16 mouse cellular contexts compared by ENCODE assay signal in the genomic region with DNA sequence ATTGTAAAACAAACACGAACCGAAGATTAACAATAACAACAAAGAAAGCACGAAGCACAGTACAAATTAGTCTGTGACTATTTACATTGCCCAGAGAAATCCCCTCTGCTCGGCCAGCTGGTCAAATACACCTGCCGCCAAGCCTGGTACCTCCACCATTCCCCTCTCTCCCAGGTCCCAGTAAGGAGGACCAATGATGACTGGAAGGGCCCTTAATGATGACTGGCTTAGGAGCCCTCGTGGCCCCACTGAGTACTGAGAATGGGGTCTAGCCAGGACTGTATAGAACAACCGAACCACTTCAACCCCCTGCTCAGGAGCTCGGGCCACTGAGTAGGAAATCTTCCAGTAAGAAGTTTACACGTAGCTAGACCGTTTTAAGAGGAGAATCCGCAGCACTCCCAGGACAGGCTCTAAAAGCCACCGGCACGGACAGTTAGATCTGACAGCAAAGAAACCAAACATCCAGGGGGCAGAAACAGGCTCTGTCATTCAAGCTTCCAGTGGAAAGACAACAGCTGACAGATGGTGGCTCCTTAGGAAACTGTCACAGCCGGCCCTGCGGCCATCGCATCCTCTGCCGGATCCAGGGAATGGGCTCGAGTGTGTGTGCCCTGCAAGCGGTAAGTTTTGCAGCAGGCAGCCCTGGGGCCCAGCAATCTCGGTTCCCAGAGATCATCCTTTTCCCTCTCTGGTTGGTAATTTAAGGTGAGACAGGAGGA.
DNase-seq lines count a peak whose midpoint lies in the region; ATAC-seq lines count a peak whose summit lies in the region.
"Had no signal": no experiment of that assay in that cellular context is flagged by ENCODE, and none has a peak within 500 bp of the region (broad histone marks: within the 10 kb centered on the region; RNA-seq: fewer than 3 reads in every experiment).

No protein-coding gene starts in this region.

- no peak overlapping the region for H3K4me2 ChIP-seq in midbrain, embryonic 15.5 days
- no peak overlapping the region for H3K4me2 ChIP-seq in forebrain, embryonic 16.5 days (ENCODE audit: low read length)
- H3K4me2 ChIP-seq in hindbrain, embryonic 16.5 days (ENCODE audit: low read length), result no peak overlapping the region
- H3K4me2 ChIP-seq in neural tube, embryonic 15.5 days, result no peak overlapping the region
- no peak overlapping the region for H3K4me2 ChIP-seq in kidney, embryonic 16.5 days (replicated peaks; ENCODE audit: low read depth, low read length)
- H3K4me2 ChIP-seq: liver, embryonic 13.5 days had no signal

- H3K9me3 ChIP-seq in midbrain, embryonic 10.5 days (replicated peaks), result no peaks in the 10 kb centered on the region
- H3K9me3 ChIP-seq in midbrain, embryonic 15.5 days, result no peaks in the 10 kb centered on the region
- H3K9me3 ChIP-seq in forebrain, embryonic 16.5 days (ENCODE audit: control insufficient read depth, low read length), result no peaks in the 10 kb centered on the region; the same call in 1 of the 2 replicates
- no peaks in the 10 kb centered on the region for H3K9me3 ChIP-seq in hindbrain, embryonic 16.5 days (ENCODE audit: control insufficient read depth, low read length)
- H3K9me3 ChIP-seq in neural tube, embryonic 15.5 days (replicated peaks), result no peaks in the 10 kb centered on the region
- no peaks in the 10 kb centered on the region for H3K9me3 ChIP-seq in kidney, embryonic 16.5 days (ENCODE audit: low read length)
- H3K9me3 ChIP-seq: limb, embryonic 10.5 days; liver, embryonic 13.5 days had no signal

- no peaks in the 10 kb centered on the region for H3K36me3 ChIP-seq in midbrain, embryonic 10.5 days
- H3K36me3 ChIP-seq in midbrain, embryonic 15.5 days (replicated peaks), result no peaks in the 10 kb centered on the region
- H3K36me3 ChIP-seq in forebrain, embryonic 16.5 days (ENCODE audit: control insufficient read depth, insufficient read depth), result no peaks in the 10 kb centered on the region
- H3K36me3 ChIP-seq in hindbrain, embryonic 16.5 days (ENCODE audit: control insufficient read depth, insufficient read depth, low read length), result no peaks in the 10 kb centered on the region
- no peaks in the 10 kb centered on the region for H3K36me3 ChIP-seq in neural tube, embryonic 15.5 days
- H3K36me3 ChIP-seq in kidney, embryonic 16.5 days (ENCODE audit: insufficient read depth, low read length), result no peaks in the 10 kb centered on the region
- H3K36me3 ChIP-seq: limb, embryonic 10.5 days had no signal

- no peak for DNase-seq in midbrain, embryonic 10.5 days (ENCODE audit: low spot score)
- no peak for DNase-seq in right cerebral cortex, postnatal 10 days (ENCODE audit: low spot score in 2 of 2)
- DNase-seq: heart, adult 11 months; kidney, postnatal 25 days; liver, embryonic 13.5 days; lung, postnatal 14 days; right cerebral cortex, postnatal 4 days; thymus, postnatal 4 days had no signal

- H3K4me1 ChIP-seq in midbrain, embryonic 10.5 days, result peaks cover 38% of the 10 kb centered on the region
- H3K4me1 ChIP-seq in midbrain, embryonic 15.5 days, result peaks cover 27% of the 10 kb centered on the region
- H3K4me1 ChIP-seq in forebrain, embryonic 16.5 days (replicated peaks; ENCODE audit: control insufficient read depth, insufficient read depth, low read length), result peaks cover 38% of the 10 kb centered on the region
- peaks cover 18% of the 10 kb centered on the region for H3K4me1 ChIP-seq in hindbrain, embryonic 16.5 days (ENCODE audit: control insufficient read depth, insufficient read depth, low read depth, low read length)
- peaks cover 45% of the 10 kb centered on the region for H3K4me1 ChIP-seq in neural tube, embryonic 15.5 days
- no peaks in the 10 kb centered on the region; the same call in 1 of the 2 replicates for H3K4me1 ChIP-seq in kidney, embryonic 16.5 days (ENCODE audit: insufficient read depth, low read length)

- H3K9ac ChIP-seq in midbrain, embryonic 15.5 days, result no peak overlapping the region
- peak overlapping the region; percentile 26 for H3K9ac ChIP-seq in forebrain, embryonic 16.5 days (replicated peaks; ENCODE audit: low read depth, low read length)
- H3K9ac ChIP-seq in hindbrain, embryonic 16.5 days (ENCODE audit: low read depth, low read length), result no peak overlapping the region
- H3K9ac ChIP-seq in neural tube, embryonic 15.5 days (replicated peaks), result no peak overlapping the region
- no peak overlapping the region for H3K9ac ChIP-seq in kidney, embryonic 16.5 days (replicated peaks; ENCODE audit: low read length)
- H3K9ac ChIP-seq: liver, embryonic 13.5 days had no signal

- H3K27ac ChIP-seq in midbrain, embryonic 10.5 days (replicated peaks), result peak overlapping the region; percentile 57
- H3K27ac ChIP-seq in midbrain, embryonic 15.5 days, result no peak overlapping the region
- peak overlapping the region; percentile 90 for H3K27ac ChIP-seq in forebrain, embryonic 16.5 days (ENCODE audit: low read length)
- peak overlapping the region; percentile 60 for H3K27ac ChIP-seq in hindbrain, embryonic 16.5 days (ENCODE audit: low read depth, low read length)
- H3K27ac ChIP-seq in neural tube, embryonic 15.5 days (replicated peaks), result peak overlapping the region; percentile 58
- H3K27ac ChIP-seq in kidney, embryonic 16.5 days (ENCODE audit: low read length), result no peak overlapping the region
- H3K27ac ChIP-seq: limb, embryonic 10.5 days; liver, embryonic 13.5 days had no signal

- no peak overlapping the region for H3K4me3 ChIP-seq in midbrain, embryonic 10.5 days
- no peak overlapping the region for H3K4me3 ChIP-seq in midbrain, embryonic 15.5 days
- H3K4me3 ChIP-seq in forebrain, embryonic 16.5 days (replicated peaks; ENCODE audit: low read length), result no peak overlapping the region
- no peak overlapping the region for H3K4me3 ChIP-seq in hindbrain, embryonic 16.5 days (ENCODE audit: low read length)
- H3K4me3 ChIP-seq in neural tube, embryonic 15.5 days (replicated peaks), result no peak overlapping the region
- H3K4me3 ChIP-seq in kidney, embryonic 16.5 days (ENCODE audit: low read length), result no peak overlapping the region
- H3K4me3 ChIP-seq: limb, embryonic 10.5 days; liver, embryonic 13.5 days had no signal

- ATAC-seq in midbrain, embryonic 15.5 days (replicated peaks), result no peak
- no peak for ATAC-seq in forebrain, embryonic 16.5 days
- no peak; the same call in 1 of the 2 replicates for ATAC-seq in hindbrain, embryonic 16.5 days
- 0 out of 2 replicates have a peak, but pooled peaks have one; percentile 45 for ATAC-seq in neural tube, embryonic 15.5 days (ENCODE audit: low FRiP score)
- no peak for ATAC-seq in erythroblast, adult 5-6 weeks (replicated peaks; ENCODE audit: low FRiP score, poor library complexity, severe bottlenecking)
- no peak for ATAC-seq in kidney, embryonic 16.5 days (ENCODE audit: low FRiP score, low TSS enrichment)
- ATAC-seq: activated CD4-positive, CD25-positive, alpha-beta regulatory T cell, adult 4 months had no signal

- WGBS in midbrain, embryonic 10.5 days, result 76% methylated on average over 20 of the region's 20 CpGs
- 49% methylated on average over 20 of the region's 20 CpGs for WGBS in midbrain, embryonic 15.5 days
- 48% methylated on average over 20 of the region's 20 CpGs for WGBS in forebrain, embryonic 16.5 days
- 44% methylated on average over 20 of the region's 20 CpGs for WGBS in hindbrain, embryonic 16.5 days
- WGBS in neural tube, embryonic 15.5 days, result 42% methylated on average over 20 of the region's 20 CpGs
- WGBS in kidney, embryonic 16.5 days, result 74% methylated on average over 20 of the region's 20 CpGs

- no peaks in the 10 kb centered on the region for H3K27me3 ChIP-seq in midbrain, embryonic 10.5 days (ENCODE audit: low read depth, poor library complexity, severe bottlenecking)
- no peaks in the 10 kb centered on the region for H3K27me3 ChIP-seq in midbrain, embryonic 15.5 days (replicated peaks)
- H3K27me3 ChIP-seq in forebrain, embryonic 16.5 days (replicated peaks; ENCODE audit: control insufficient read depth, insufficient read depth, low read length), result no peaks in the 10 kb centered on the region
- no peaks in the 10 kb centered on the region for H3K27me3 ChIP-seq in hindbrain, embryonic 16.5 days (replicated peaks; ENCODE audit: control insufficient read depth, insufficient read depth, low read length)
- H3K27me3 ChIP-seq in neural tube, embryonic 15.5 days (replicated peaks), result no peaks in the 10 kb centered on the region
- no peaks in the 10 kb centered on the region for H3K27me3 ChIP-seq in kidney, embryonic 16.5 days (ENCODE audit: insufficient read depth, low read length)
- H3K27me3 ChIP-seq: liver, embryonic 13.5 days had no signal

Comparison
In these comparisons a context has a peak if more than half of its experiments do, and no peak if none do; other contexts are left out.
1. H3K27ac ChIP-seq: peak in midbrain, embryonic 10.5 days (single experiment), forebrain, embryonic 16.5 days (single experiment), hindbrain, embryonic 16.5 days (single experiment) and neural tube, embryonic 15.5 days (single experiment); none in midbrain, embryonic 15.5 days (single experiment) and kidney, embryonic 16.5 days (single experiment).